Mouse (Mus musculus) layer of hippocampus, adult 11-12 months (tissue): ENCODE measurements around the gene Rab25.

Experiments used
- DNase-seq: peaks from one replicate; pipeline ENCODE4 v3.0.0; 2022; ENCODE audit warnings: low spot score

The Rab25 gene

DNA sequence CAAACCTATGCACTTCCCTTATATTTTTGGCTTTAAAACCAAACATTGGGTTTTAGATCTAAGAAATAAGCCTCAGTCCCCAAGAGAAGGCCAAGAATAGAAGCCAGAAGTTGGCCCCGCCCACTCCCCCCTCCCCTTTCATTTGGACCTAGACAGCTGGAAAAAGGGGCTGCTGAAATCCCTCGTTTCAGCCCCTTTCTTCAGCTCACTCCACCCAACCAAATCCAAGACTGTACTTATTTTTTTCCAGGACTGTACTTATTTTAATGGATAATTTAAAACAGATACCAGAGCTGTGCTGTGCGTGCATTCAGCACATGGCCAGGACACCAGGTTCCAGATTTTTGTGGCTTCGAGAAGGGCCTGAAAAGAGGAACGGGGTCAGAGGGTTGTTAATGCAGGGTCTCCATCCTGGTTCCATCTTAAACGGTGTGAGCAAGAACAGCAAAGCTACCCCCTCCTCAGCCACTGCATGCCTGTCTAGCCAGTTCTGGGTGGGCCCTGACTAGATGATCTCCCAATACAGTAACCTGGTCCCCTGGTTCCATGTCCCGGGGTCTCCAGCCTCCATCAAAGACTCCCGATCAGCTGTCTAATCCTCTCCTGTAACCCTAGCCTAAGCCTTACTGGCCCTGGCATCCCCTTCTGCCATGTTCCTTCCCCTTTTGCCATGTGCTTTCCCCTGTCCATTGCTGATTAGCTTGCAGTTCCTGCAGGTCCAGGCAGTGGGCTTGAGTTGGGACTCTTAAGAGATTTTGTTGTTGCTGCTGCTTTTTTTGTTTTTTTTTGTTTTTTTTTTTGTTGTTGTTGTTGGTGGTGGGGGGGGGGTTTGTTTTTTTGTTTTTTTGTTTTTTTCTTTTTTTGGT is 44.0 kb downstream of the Rab25 start:
- no peak for DNase-seq

DNA sequence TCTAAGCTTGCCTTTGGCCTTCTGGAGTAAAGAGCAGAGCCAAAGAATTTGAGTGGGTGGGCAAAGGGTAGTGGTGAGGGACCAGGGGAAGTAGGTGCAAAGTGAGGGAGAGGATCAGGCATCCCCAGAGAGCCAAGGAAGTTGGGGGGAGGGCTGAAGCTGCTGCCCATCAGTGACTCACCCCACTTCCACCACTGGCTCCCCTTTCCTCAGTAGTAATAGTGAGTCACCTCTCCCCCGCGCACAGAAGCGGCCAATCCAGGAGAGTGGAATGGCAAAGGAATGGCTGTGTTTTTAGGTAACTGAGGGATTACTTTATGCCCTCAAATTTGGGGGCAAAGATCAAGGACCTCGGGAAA is 44.6 kb downstream of the Rab25 start:
- DNase-seq = peak; percentile 36

DNA sequence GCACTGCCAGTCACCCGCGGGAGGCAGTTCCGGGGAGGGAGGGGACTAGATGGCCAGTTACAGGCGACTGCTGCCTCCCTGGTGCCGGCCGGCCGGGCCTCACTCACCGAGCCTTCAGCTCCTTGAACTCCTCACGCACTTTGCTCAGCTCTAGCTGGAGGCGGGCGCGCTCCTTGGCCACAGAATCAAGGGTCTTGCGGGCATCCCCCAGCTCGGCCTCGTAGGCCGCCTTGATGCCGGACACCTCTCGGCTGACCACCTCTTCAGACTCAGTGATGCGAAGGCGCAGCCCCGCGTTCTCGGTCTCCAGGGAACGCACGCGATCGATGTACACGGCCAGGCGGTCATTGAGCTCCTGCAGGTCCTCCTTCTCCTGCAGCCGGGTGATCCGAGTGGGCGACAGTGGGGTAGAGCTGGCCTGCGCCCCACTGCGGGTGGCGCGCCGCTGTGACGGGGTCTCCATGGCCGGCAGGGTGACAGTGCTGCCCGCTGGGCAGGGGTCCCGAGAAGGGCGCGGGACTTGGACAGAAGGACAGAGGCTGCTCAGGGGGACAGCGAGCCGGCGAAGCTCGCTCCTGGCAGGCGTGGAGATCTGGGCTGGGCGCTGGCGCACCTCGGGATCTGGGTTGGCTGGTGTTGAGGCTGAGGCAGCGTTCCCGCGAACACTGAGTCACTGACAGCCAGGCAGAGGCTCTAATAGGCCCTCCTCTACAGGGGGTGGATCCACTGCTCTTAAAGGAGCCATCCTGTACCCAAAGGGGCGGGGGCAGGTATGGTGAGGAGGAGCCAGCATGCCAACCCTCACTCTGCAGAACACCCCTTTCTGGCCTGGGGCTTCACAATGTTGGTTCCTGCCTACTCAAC is 45.2 kb downstream of the Rab25 start:
- DNase-seq = peak; percentile 91

DNA sequence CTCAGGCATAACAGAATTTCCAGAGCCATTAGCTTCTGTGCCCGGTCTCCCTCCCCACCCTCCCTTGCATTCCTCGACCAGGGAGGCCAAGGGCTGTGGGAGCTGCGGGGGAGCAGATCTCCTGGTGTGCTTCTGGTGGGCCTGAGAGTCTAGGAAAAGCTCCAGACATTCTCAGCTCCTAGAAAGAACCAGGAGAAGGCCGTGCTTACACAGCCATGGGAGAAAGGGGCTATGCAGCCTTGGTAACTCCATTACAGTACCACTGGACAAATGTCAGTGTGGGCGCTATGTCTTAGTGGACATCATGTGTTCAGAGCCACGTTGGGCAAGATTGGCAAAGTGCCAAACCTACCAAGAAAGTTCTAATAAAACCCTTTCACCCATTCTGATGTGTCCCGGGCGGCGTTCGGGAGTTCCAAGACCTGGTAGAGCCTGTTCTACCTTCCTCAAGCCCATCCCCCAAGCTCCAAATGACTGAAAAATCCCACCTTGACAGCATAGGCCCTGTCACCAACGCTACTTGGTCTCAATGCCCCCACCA is 46.0 kb downstream of the Rab25 start:
- DNase-seq = peak; percentile 51

- DNase-seq = no peak
Measured at GRCm38 (mm10) chr3:88501366-88502030, 46.6 kb downstream of the Rab25 start.

- no peak for DNase-seq
Measured at GRCm38 (mm10) chr3:88500655-88501365, 47.3 kb downstream of the Rab25 start.

DNA sequence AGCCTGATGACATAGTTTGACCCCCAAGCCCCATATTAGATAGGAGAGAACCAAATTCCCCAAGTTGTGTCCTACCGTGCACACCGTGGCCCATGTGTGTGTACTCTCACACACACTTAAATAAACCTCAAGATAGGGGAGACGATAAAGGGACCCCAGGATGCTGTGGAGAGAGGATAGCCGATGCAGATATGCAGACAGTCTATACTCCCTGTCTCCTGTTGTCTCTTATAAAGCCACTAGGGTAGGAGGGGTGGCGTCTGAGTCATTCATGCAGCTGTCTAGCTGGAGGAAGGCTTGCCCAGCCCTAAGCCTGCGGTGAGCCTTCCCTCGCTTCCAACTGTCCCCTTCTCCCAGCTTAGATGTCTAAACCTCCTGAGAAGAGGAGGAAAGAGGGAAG is 48.0 kb downstream of the Rab25 start:
- DNase-seq = no peak

DNA sequence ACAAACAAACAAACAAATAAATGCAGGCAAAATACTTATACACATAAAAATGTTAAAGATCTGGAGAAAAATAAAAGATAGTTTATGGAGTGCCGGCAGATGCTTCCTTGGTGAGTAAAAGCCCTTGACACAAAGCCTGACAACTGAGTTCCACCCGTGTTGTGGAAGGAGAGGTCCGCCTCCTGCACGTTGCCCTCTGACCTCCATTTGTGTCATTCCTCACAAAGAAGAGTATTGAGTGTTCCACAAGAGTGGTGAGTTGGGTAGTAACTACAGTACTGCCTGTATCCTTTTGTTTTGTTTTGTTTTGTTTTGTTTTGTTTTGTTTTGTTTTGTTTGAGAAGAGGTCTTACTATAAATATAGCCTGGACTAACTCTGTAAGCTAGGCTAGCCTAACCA is 48.5 kb downstream of the Rab25 start:
- DNase-seq = no peak

DNA sequence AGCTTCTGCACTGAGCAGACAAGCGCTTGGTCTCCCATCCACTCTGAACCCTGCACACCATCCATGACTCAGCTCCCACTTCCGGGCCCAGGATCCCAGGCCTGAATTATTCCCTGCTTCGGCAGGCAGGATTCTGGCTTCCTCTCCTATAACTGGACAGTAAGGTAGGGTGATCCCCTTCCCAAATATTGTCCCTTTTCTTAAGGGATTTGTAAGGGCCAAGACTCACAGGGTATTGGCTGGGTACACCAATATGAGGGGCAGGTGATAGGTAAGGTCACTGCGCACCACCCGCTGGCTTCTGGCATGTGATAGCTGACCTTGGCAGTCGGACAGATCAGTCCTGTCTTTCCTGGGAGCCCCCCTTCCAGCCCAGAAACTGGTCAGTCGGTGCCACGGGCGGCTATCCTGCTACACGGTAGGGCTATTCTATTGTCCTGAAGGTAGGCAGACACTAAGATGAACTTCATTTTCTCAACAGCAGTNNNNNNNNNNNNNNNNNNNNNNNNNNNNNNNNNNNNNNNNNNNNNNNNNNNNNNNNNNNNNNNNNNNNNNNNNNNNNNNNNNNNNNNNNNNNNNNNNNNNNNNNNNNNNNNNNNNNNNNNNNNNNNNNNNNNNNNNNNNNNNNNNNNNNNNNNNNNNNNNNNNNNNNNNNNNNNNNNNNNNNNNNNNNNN is 52.2 kb downstream of the Rab25 start:
- DNase-seq = no peak

- DNase-seq = peak; percentile 77
Measured at GRCm38 (mm10) chr3:88494836-88495628, 53.1 kb downstream of the Rab25 start.

DNA sequence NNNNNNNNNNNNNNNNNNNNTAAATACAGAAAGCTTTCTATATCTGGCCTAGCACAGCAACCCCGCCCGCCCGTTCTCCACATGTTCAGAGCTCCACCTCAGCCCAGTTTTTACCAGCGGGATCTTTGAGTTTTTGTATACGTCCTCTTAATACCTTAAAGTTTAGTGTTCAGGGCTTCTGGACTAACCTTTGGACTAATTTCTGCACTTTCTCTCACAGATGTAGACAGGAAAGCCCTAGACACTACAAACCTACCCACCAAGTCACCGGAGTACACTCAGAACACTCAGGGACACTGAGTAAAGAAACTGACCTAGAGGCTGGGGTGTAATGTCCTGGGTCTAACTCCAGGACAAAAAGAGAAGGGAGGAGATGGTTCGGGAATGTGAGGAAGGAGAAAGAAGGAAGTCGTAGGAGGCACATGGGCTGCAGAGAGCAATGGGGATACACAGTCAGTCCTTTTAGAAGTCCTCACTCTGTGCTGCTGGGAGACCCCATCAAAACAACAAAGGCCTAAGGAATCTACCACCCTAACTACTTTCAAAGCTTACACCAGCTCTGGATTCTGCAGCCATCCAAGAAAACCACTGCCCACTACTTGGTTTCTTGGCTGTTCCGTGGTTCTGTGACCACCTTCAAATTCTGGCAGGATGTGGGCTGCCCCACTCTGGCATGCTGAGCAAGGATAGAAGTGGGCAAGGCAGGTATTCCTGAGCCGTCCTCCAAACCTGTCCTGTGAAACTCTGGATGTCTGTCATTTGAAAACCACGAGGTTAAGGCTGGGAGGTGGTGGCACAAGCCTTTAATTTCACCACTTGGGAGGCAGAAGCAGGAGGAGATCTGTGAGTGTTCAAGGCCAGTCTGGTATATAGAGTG is 54.2 kb downstream of the Rab25 start:
- no peak for DNase-seq
